Mouse (Mus musculus) mesoderm, embryonic 11.5 days (tissue): ENCODE data around the gene Gpr88.

Experiments
- DNase-seq: peaks from one replicate; pipeline ENCODE4 v3.0.0-alpha.2; 2012; ENCODE audit warnings: low read depth, low spot score

Gpr88 gene

GRCm38 (mm10) chr3:116200060-116200459, 53.2 kb downstream of the Gpr88 start:
- DNase-seq, result no peak
